Mouse (Mus musculus) cerebellum, adult 11-12 months (tissue): ENCODE results near the gene Pecam1.
A peak's percentile ranks its signal among the peaks of the same experiment; 100 is the strongest.
"Not testable (repeated sequence)": the region's sequence is repeated elsewhere in the genome, so short reads cannot be mapped to it uniquely, and the experiment has no call there.

Source experiments
- DNase-seq: peaks from one replicate; pipeline ENCODE4 v3.0.0; 2022

Pecam1 gene

GRCm38 (mm10) chr11:106622056-106622455 is 128.4 kb downstream of the Pecam1 start:
- no peak for DNase-seq

GRCm38 (mm10) chr11:106618768-106619167 is 131.7 kb downstream of the Pecam1 start:
- DNase-seq = not testable (repeated sequence)

- DNase-seq = no peak
These were observed 132.4 kb downstream of the Pecam1 start for GRCm38 (mm10) chr11:106617821-106618580.

- no peak for DNase-seq
These were observed 134.9 kb downstream of the Pecam1 start for GRCm38 (mm10) chr11:106615561-106615960.

GRCm38 (mm10) chr11:106614339-106614645 is 136.1 kb downstream of the Pecam1 start:
- no peak for DNase-seq

- DNase-seq = no peak
These were observed 136.6 kb downstream of the Pecam1 start for GRCm38 (mm10) chr11:106613638-106614338.

- peak; percentile 98 for DNase-seq
These were observed 137.3 kb downstream of the Pecam1 start, which contains the start of gene Tex2 for GRCm38 (mm10) chr11:106612961-106613637. Gene Tex2, minus strand, starts transcription at chr11:106613423.

GRCm38 (mm10) chr11:106612209-106612960 is 138.0 kb downstream of the Pecam1 start:
- DNase-seq = peak; percentile 68

- no peak for DNase-seq
These were observed 140.7 kb downstream of the Pecam1 start for GRCm38 (mm10) chr11:106609731-106610130.

GRCm38 (mm10) chr11:106607316-106607715 is 143.1 kb downstream of the Pecam1 start:
- no peak for DNase-seq

- DNase-seq = no peak
These were observed 144.4 kb downstream of the Pecam1 start for GRCm38 (mm10) chr11:106606042-106606441.
